Comparison of ENCODE assay signal across 22 mouse cellular contexts in genomic region chr10:9839408-9839807, GRCm38 (mm10).
DNase-seq lines count a peak whose midpoint lies in the region; ATAC-seq lines count a peak whose summit lies in the region.
"Had no signal": no experiment of that assay in that cellular context is flagged by ENCODE, and none has a peak within 500 bp of the region (broad histone marks: within the 10 kb centered on the region; RNA-seq: fewer than 3 reads in every experiment).

No protein-coding gene starts in this region.

- peak; percentile 25 for DNase-seq in retina, postnatal 1 day
- no peak for DNase-seq in retina, embryonic 14.5 days (ENCODE audit: low spot score)
- peak; percentile 54 for DNase-seq in R1 (ENCODE audit: low read depth, low spot score)
- DNase-seq in ZHBTc4 (ENCODE audit: low read depth, low spot score): peak; percentile 11
- no peak for DNase-seq in spleen, postnatal 4 days (ENCODE audit: low spot score in 2 of 2)
- no peak for DNase-seq in kidney, adult 8-10 months
- DNase-seq: adrenal gland, adult 2 months; adrenal gland, adult 8-10 months; adrenal gland, postnatal 10 days; adrenal gland, postnatal 14 days; adrenal gland, postnatal 25 days; adrenal gland, postnatal 36 days; B cell, adult 2 months; cerebellum, adult 11 months; cerebellum, adult 11-12 months; cerebellum, adult 18-20 months; cerebellum, adult 2 months had no signal

- peak; percentile 57 for ATAC-seq in megakaryocyte-erythroid progenitor cell, adult 5-6 weeks (replicated peaks; ENCODE audit: low FRiP score, low TSS enrichment, poor library complexity, severe bottlenecking)
- no peak for ATAC-seq in megakaryocyte progenitor cell, adult 5-6 weeks (replicated peaks; ENCODE audit: poor library complexity)
- ATAC-seq: activated CD4-positive, CD25-positive, alpha-beta regulatory T cell, adult 4 months; CD4-positive, CD25-positive, alpha-beta regulatory T cell, adult 4 months; Patski had no signal

Comparison
In these comparisons a context has a peak if more than half of its experiments do, and no peak if none do; other contexts are left out.
1. DNase-seq: peak in retina, postnatal 1 day (single experiment), R1 (single experiment) and ZHBTc4 (single experiment); none in retina, embryonic 14.5 days (single experiment), spleen, postnatal 4 days (0 of 2) and kidney, adult 8-10 months (0 of 2).